ENCODE assay signal across 10 mouse cellular contexts in genomic region chr6:137053006-137053405, GRCm38 (mm10).
"Had no signal": no experiment of that assay in that cellular context is flagged by ENCODE, and none has a peak within 500 bp of the region (broad histone marks: within the 10 kb centered on the region; RNA-seq: fewer than 3 reads in every experiment).

No protein-coding gene starts in this region.

- H3K27me3 ChIP-seq: neural tube, embryonic 12.5 days; neural tube, embryonic 13.5 days; neural tube, embryonic 15.5 days; stomach, embryonic 15.5 days had no signal

- H3K4me1 ChIP-seq: neural tube, embryonic 12.5 days; neural tube, embryonic 13.5 days; neural tube, embryonic 15.5 days; stomach, embryonic 15.5 days had no signal

- H3K27ac ChIP-seq: neural tube, embryonic 12.5 days; neural tube, embryonic 13.5 days; neural tube, embryonic 15.5 days; stomach, embryonic 15.5 days; stomach, postnatal 0 days had no signal

- DNase-seq: right cerebral cortex, adult 18-20 months; right cerebral cortex, postnatal 14 days; right cerebral cortex, postnatal 25 days; spleen, adult 18-20 months; thymus, adult 18-20 months had no signal

- H3K4me3 ChIP-seq: neural tube, embryonic 12.5 days; neural tube, embryonic 13.5 days; neural tube, embryonic 15.5 days; stomach, embryonic 15.5 days had no signal

- H3K9me3 ChIP-seq: neural tube, embryonic 13.5 days; neural tube, embryonic 15.5 days; stomach, embryonic 15.5 days had no signal

- H3K36me3 ChIP-seq: neural tube, embryonic 12.5 days; neural tube, embryonic 13.5 days; neural tube, embryonic 15.5 days; stomach, embryonic 15.5 days had no signal
